Mouse (Mus musculus) v-Abl transformed pro-B cells (cell line): ENCODE measurements around the gene Gm20481.

Source experiments
- in situ Hi-C, 2 experiments: fragments of 400-800 bp; cut with MboI; formaldehyde crosslinking; loops; one replicate each; pipeline ENCODE4 v1.15.1; 2025; ENCODE audit not compliant: unreplicated experiment in 2 of 2

The Gm20481 gene

GRCm38 (mm10) chr17:35018171-35018570, 48.5 kb downstream of the Gm20481 start:
- in situ Hi-C loops: no loop called here

- in situ Hi-C loops: loop anchor here (5.0 to 10.0 kb wide), 4 partner anchors 37 to 215 kb away; partner anchors contain the start of genes Atp6v1g2 (in 1 of the 2), Ddah2 (in 1 of the 2), Ly6g5c (in 1 of the 2) and Nfkbil1 (in 1 of the 2)
These were observed 50.2 kb downstream of the Gm20481 start for GRCm38 (mm10) chr17:35019894-35020293.

- in situ Hi-C loops: loop anchor here (5.0 to 10.0 kb wide), 4 partner anchors 37 to 214 kb away; partner anchors contain the start of genes Atp6v1g2 (in 1 of the 2), Ddah2 (in 1 of the 2), Ly6g5c (in 1 of the 2) and Nfkbil1 (in 1 of the 2)
These were observed 50.8 kb downstream of the Gm20481 start for GRCm38 (mm10) chr17:35020551-35020950.

- in situ Hi-C loops: loop anchor here (5.0 to 10.0 kb wide), 4 partner anchors 36 to 214 kb away; partner anchors contain the start of genes Atp6v1g2 (in 1 of the 2), Ddah2 (in 1 of the 2), Ly6g5c (in 1 of the 2) and Nfkbil1 (in 1 of the 2)
These were observed 51.6 kb downstream of the Gm20481 start for GRCm38 (mm10) chr17:35021163-35021808.
